ENCODE assay signal across 24 mouse cellular contexts in the genomic region with DNA sequence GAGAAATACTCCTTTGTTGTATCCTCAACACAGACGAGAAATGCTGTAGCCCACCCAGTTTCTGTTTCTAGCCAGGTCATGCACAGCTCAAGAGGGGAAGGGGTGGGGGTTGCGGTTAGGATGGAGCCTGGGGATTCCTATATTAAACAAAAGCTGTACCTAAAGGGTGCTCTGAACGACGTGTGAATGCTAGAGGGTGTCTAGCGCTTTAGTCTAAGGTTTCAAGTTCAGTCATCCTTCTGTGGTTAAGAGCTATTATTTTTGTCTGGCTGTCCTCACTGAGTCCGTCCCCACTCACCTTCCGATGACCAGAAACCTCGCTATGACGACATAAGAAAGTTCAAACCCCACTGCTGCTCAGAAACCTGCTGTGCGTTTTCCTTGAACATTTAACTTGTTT.
"Had no signal": no experiment of that assay in that cellular context is flagged by ENCODE, and none has a peak within 500 bp of the region (broad histone marks: within the 10 kb centered on the region; RNA-seq: fewer than 3 reads in every experiment).

No protein-coding gene starts in this region.

- DNase-seq: gastrocnemius, adult 2 months; gastrocnemius, postnatal 10 days; gastrocnemius, postnatal 25 days; heart, postnatal 10 days; heart, postnatal 4 days; kidney, adult 18-20 months; kidney, adult 8-10 months; kidney, postnatal 10 days; kidney, postnatal 25 days; kidney, postnatal 4 days; liver; liver, embryonic 13.5 days; liver, postnatal 0 days had no signal

- H3K36me3 ChIP-seq: intestine, embryonic 15.5 days; limb, embryonic 12.5 days; liver, embryonic 13.5 days; liver, embryonic 15.5 days had no signal

- H3K4me2 ChIP-seq: heart, embryonic 12.5 days; hindbrain, embryonic 14.5 days; intestine, embryonic 15.5 days; limb, embryonic 12.5 days; liver, embryonic 11.5 days; liver, embryonic 13.5 days; liver, embryonic 15.5 days had no signal

- ATAC-seq: intestine, embryonic 15.5 days; intestine, postnatal 0 days; liver, postnatal 0 days had no signal

- H3K4me3 ChIP-seq: gastrocnemius, adult 2 months; heart, embryonic 10.5 days; heart, embryonic 12.5 days; hindbrain, embryonic 10.5 days; intestine, embryonic 15.5 days; left cerebral cortex, adult 2 months; limb, embryonic 10.5 days; limb, embryonic 12.5 days; liver, embryonic 13.5 days; liver, embryonic 15.5 days had no signal

- H3K9ac ChIP-seq: heart, embryonic 12.5 days; hindbrain, embryonic 14.5 days; intestine, embryonic 15.5 days; limb, embryonic 12.5 days; liver, embryonic 13.5 days; liver, embryonic 15.5 days; liver, postnatal 0 days had no signal

- H3K27me3 ChIP-seq: heart, embryonic 12.5 days; intestine, embryonic 15.5 days; limb, embryonic 12.5 days; liver, embryonic 13.5 days; liver, embryonic 15.5 days had no signal

- H3K4me1 ChIP-seq: hindbrain, embryonic 10.5 days; liver, embryonic 13.5 days; liver, embryonic 15.5 days had no signal

- H3K27ac ChIP-seq: gastrocnemius, adult 2 months; heart, embryonic 10.5 days; hindbrain, embryonic 10.5 days; hindbrain, embryonic 14.5 days; intestine, embryonic 15.5 days; left cerebral cortex, adult 2 months; limb, embryonic 10.5 days; limb, embryonic 12.5 days; liver, embryonic 13.5 days; liver, embryonic 15.5 days had no signal

- H3K9me3 ChIP-seq: heart, embryonic 10.5 days; heart, embryonic 12.5 days; hindbrain, embryonic 10.5 days; intestine, embryonic 15.5 days; limb, embryonic 10.5 days; limb, embryonic 12.5 days; liver, embryonic 13.5 days; liver, embryonic 15.5 days had no signal
